ENCODE assay signal across 14 mouse cellular contexts in genomic region chr6:94241251-94241650, GRCm38 (mm10). TPM values are rescaled to one million over a fixed set of nuclear protein-coding genes. Genes with fewer than 3 reads are reported as not detected.
DNase-seq lines count a peak whose midpoint lies in the region; ATAC-seq and TF ChIP-seq lines count a peak whose summit lies in the region.
"Had no signal": no experiment of that assay in that cellular context is flagged by ENCODE, and none has a peak within 500 bp of the region (broad histone marks: within the 10 kb centered on the region; RNA-seq: fewer than 3 reads in every experiment).

No protein-coding gene starts in this region.

- H3K4me1 ChIP-seq in heart, adult 2 months (ENCODE audit: control insufficient read depth, insufficient read depth, low read length) = peaks cover 24% of the 10 kb centered on the region
- peaks cover 26% of the 10 kb centered on the region for H3K4me1 ChIP-seq in intestine, embryonic 14.5 days (replicated peaks; ENCODE audit: control insufficient read depth, insufficient read depth, low read length)
- no peaks in the 10 kb centered on the region; the same call in 1 of the 2 replicates for H3K4me1 ChIP-seq in forebrain, embryonic 13.5 days

- no peak overlapping the region for H3K4me3 ChIP-seq in heart, adult 2 months
- H3K4me3 ChIP-seq in intestine, embryonic 14.5 days (ENCODE audit: low read depth, low read length) = no peak overlapping the region
- H3K4me3 ChIP-seq in forebrain, embryonic 13.5 days = no peak overlapping the region
- H3K4me3 ChIP-seq: embryonic facial prominence, embryonic 15.5 days; neural tube, embryonic 13.5 days had no signal

- peak overlapping the region; percentile 74 for H3K27ac ChIP-seq in heart, adult 2 months
- no peak overlapping the region for H3K27ac ChIP-seq in intestine, embryonic 14.5 days (ENCODE audit: low read depth)
- H3K27ac ChIP-seq in forebrain, embryonic 13.5 days = no peak overlapping the region
- H3K27ac ChIP-seq: embryonic facial prominence, embryonic 15.5 days; neural tube, embryonic 13.5 days had no signal

- intact Hi-C loops in heart, adult 2 months (cut with DNase I) = loop anchor here (5.0 kb wide), 1 partner anchor 41 kb away; the partner anchor contains the start of gene Magi1

- TF ChIP-seq EP300 in heart, adult 2 months (IDR thresholded peaks at IDR 0.05; ENCODE audit: insufficient read depth, low read depth, low read length) = peak; percentile 61; the same call in 1 of the 2 replicates

- 28% methylated on average over 6 of the region's 6 CpGs for WGBS in heart, adult 2 months
- WGBS in intestine, embryonic 14.5 days = 61% methylated on average over 6 of the region's 6 CpGs
- WGBS in forebrain, embryonic 13.5 days = 87% methylated on average over 6 of the region's 6 CpGs

- TF ChIP-seq POLR2A in heart, adult 2 months (IDR thresholded peaks at IDR 0.05; ENCODE audit: insufficient read depth, low read depth, low read length) = no peak

- no peaks in the 10 kb centered on the region for H3K27me3 ChIP-seq in heart, adult 2 months (ENCODE audit: control insufficient read depth, insufficient read depth, low read length)
- H3K27me3 ChIP-seq in intestine, embryonic 14.5 days (replicated peaks; ENCODE audit: control insufficient read depth, insufficient read depth, low read length) = no peaks in the 10 kb centered on the region
- H3K27me3 ChIP-seq in forebrain, embryonic 13.5 days = no peaks in the 10 kb centered on the region
- H3K27me3 ChIP-seq: embryonic facial prominence, embryonic 15.5 days; neural tube, embryonic 13.5 days had no signal

- TF ChIP-seq CTCF in heart, adult 2 months (IDR thresholded peaks at IDR 0.05) = no peak

- peaks cover 13% of the 10 kb centered on the region for H3K36me3 ChIP-seq in heart, adult 2 months (ENCODE audit: control insufficient read depth, insufficient read depth, low read length)
- H3K36me3 ChIP-seq in intestine, embryonic 14.5 days (ENCODE audit: control insufficient read depth, insufficient read depth, low read length) = no peaks in the 10 kb centered on the region
- no peaks in the 10 kb centered on the region for H3K36me3 ChIP-seq in forebrain, embryonic 13.5 days (ENCODE audit: poor library complexity, severe bottlenecking)
- H3K36me3 ChIP-seq: embryonic facial prominence, embryonic 15.5 days; neural tube, embryonic 13.5 days had no signal

- H3K4me2 ChIP-seq in intestine, embryonic 14.5 days (ENCODE audit: low read length) = no peak overlapping the region
- no peak overlapping the region for H3K4me2 ChIP-seq in forebrain, embryonic 13.5 days
- H3K4me2 ChIP-seq: embryonic facial prominence, embryonic 15.5 days; lung, embryonic 14.5 days; neural tube, embryonic 13.5 days had no signal

- no peak for DNase-seq in frontal cortex, postnatal 25 days (ENCODE audit: low spot score in 2 of 2)
- DNase-seq in 3134 (ENCODE audit: extremely low read depth, insufficient read length, low spot score) = peak; percentile 74
- DNase-seq in heart, adult 2 months = peak in 1 of 2 experiments; percentile 58
- DNase-seq in intestine, embryonic 14.5 days (ENCODE audit: low spot score) = no peak
- no peak for DNase-seq in thymus, adult 18-20 months
- no peak for DNase-seq in cerebellum, postnatal 10 days
- DNase-seq: cerebellum, adult 8-10 months; gastrocnemius, postnatal 14 days; lung, embryonic 14.5 days; spleen, adult 18-20 months had no signal

- no peak overlapping the region; the same call in 1 of the 2 replicates for H3K9ac ChIP-seq in heart, adult 2 months (ENCODE audit: low read depth, low read length)
- no peak overlapping the region for H3K9ac ChIP-seq in intestine, embryonic 14.5 days (ENCODE audit: low read length)
- no peak overlapping the region for H3K9ac ChIP-seq in forebrain, embryonic 13.5 days
- H3K9ac ChIP-seq: embryonic facial prominence, embryonic 15.5 days; lung, embryonic 14.5 days; neural tube, embryonic 13.5 days had no signal

- H3K9me3 ChIP-seq in intestine, embryonic 14.5 days (ENCODE audit: control insufficient read depth, low read length) = no peaks in the 10 kb centered on the region
- no peaks in the 10 kb centered on the region for H3K9me3 ChIP-seq in forebrain, embryonic 13.5 days (replicated peaks)
- H3K9me3 ChIP-seq: embryonic facial prominence, embryonic 15.5 days; neural tube, embryonic 13.5 days had no signal

- H3K79me2 ChIP-seq in heart, adult 2 months (replicated peaks; ENCODE audit: control insufficient read depth, insufficient read depth, low read length) = peaks cover 9% of the 10 kb centered on the region

- ATAC-seq in frontal cortex, adult (ENCODE audit: low TSS enrichment) = peak; percentile 91
- ATAC-seq in intestine, embryonic 14.5 days (replicated peaks; ENCODE audit: low FRiP score, low TSS enrichment, low read depth) = 0 out of 2 replicates have a peak, but pooled peaks have one; percentile 44
- ATAC-seq in forebrain, embryonic 13.5 days = no peak

RNA-seq across cellular contexts. Expression of gene Magi1, which starts 42.5 kb away (rescaled TPM):
- total RNA-seq in heart, adult 2 months (2021) = 10 to 100 TPM; 14.0 to 16.5 TPM
- 4.1 and 5.8 TPM in 2 replicates for polyA plus RNA-seq in heart, adult 2 months (2012; rRNA removed)
- 10.9 and 11.7 TPM in 2 replicates for polyA plus RNA-seq in intestine, embryonic 14.5 days (2014; fragmentation: Nextera tagmentation; extraction: Ambion mirVana)
- polyA plus RNA-seq in forebrain, embryonic 13.5 days (2015; fragmentation: Nextera tagmentation; extraction: Ambion mirVana) = 39.1 and 45.1 TPM in 2 replicates
